Mouse (Mus musculus): ENCODE measurements around the gene Znrd1. TPM values are rescaled to one million over a fixed set of nuclear protein-coding genes. Genes with fewer than 3 reads are reported as not detected.

The Znrd1 gene
- polyA plus RNA-seq, 1 experiment from 2014 or later, result 115 TPM

GRCm38 (mm10) chr17:36966875-36967274 lies 8.5 kb upstream of the Znrd1 start:
- Histone ChIP-seq H3K36me3 (no peaks in the 10 kb centered on the region), H3K4me1 (replicated peaks) (no peaks in the 10 kb centered on the region), H3K9ac (replicated peaks) (no peak overlapping the region), H3K4me2 (no peak overlapping the region), H3K27me3 (no peaks in the 10 kb centered on the region), H3K9me3 (no peaks in the 10 kb centered on the region), H3K4me3 (replicated peaks) (no peak overlapping the region), H3K27ac (no peak overlapping the region)
- 79% methylated on average over 1 of the region's 1 CpGs for WGBS
- no peak for ATAC-seq (ENCODE audit: insufficient number of reproducible peaks, insufficient read depth, low FRiP score, low TSS enrichment, low read depth)

GRCm38 (mm10) chr17:36961125-36961524 lies 2.8 kb upstream of the Znrd1 start:
- no peak for ATAC-seq (ENCODE audit: insufficient number of reproducible peaks, insufficient read depth, low FRiP score, low TSS enrichment, low read depth)
- no peak overlapping the region for H3K27ac ChIP-seq
- H3K36me3 ChIP-seq, result peaks cover 8% of the 10 kb centered on the region
- H3K9me3 ChIP-seq, result no peaks in the 10 kb centered on the region
- H3K4me2 ChIP-seq, result no peak overlapping the region
- H3K27me3 ChIP-seq, result no peaks in the 10 kb centered on the region
- H3K4me3 ChIP-seq (replicated peaks), result no peak overlapping the region
- WGBS, result 75% methylated on average over 1 of the region's 1 CpGs
- H3K9ac ChIP-seq (replicated peaks), result no peak overlapping the region
- H3K4me1 ChIP-seq (replicated peaks), result peaks cover 14% of the 10 kb centered on the region

- peak overlapping the region; percentile 71 for H3K9ac ChIP-seq (replicated peaks)
- H3K9me3 ChIP-seq, result no peaks in the 10 kb centered on the region
- 10% methylated on average over 12 of the region's 12 CpGs for WGBS
- peak overlapping the region; percentile 56 for H3K4me3 ChIP-seq (replicated peaks)
- H3K27ac ChIP-seq, result peak overlapping the region; percentile 79
- H3K4me1 ChIP-seq (replicated peaks), result peaks cover 14% of the 10 kb centered on the region
- peaks cover 14% of the 10 kb centered on the region for H3K36me3 ChIP-seq
- ATAC-seq (ENCODE audit: insufficient number of reproducible peaks, insufficient read depth, low FRiP score, low TSS enrichment, low read depth), result no peak
- H3K4me2 ChIP-seq, result peak overlapping the region; percentile 79
- no peaks in the 10 kb centered on the region for H3K27me3 ChIP-seq
Observed at GRCm38 (mm10) chr17:36958884-36959283, 525 bp upstream of the Znrd1 start.

GRCm38 (mm10) chr17:36953062-36953461 lies 5.3 kb downstream of the Znrd1 start:
- H3K27ac ChIP-seq, result no peak overlapping the region
- 87% methylated on average over 1 of the region's 1 CpGs for WGBS
- peaks cover 33% of the 10 kb centered on the region for H3K36me3 ChIP-seq
- H3K27me3 ChIP-seq, result peaks cover 4% of the 10 kb centered on the region; the same call in 1 of the 2 replicates
- H3K4me2 ChIP-seq, result no peak overlapping the region
- ATAC-seq (ENCODE audit: insufficient number of reproducible peaks, insufficient read depth, low FRiP score, low TSS enrichment, low read depth), result no peak
- no peaks in the 10 kb centered on the region for H3K9me3 ChIP-seq
- peaks cover 11% of the 10 kb centered on the region for H3K4me1 ChIP-seq (replicated peaks)
- H3K9ac ChIP-seq (replicated peaks), result no peak overlapping the region
- H3K4me3 ChIP-seq (replicated peaks), result no peak overlapping the region

- Histone ChIP-seq H3K4me3 (replicated peaks) (no peak overlapping the region), H3K27me3 (peaks cover 5% of the 10 kb centered on the region; the same call in 1 of the 2 replicates), H3K9ac (replicated peaks) (no peak overlapping the region), H3K4me1 (replicated peaks) (peaks cover 10% of the 10 kb centered on the region), H3K4me2 (no peak overlapping the region), H3K9me3 (no peaks in the 10 kb centered on the region), H3K36me3 (peaks cover 33% of the 10 kb centered on the region), H3K27ac (no peak overlapping the region)
- no peak for ATAC-seq (ENCODE audit: insufficient number of reproducible peaks, insufficient read depth, low FRiP score, low TSS enrichment, low read depth)
- 91% methylated on average over 2 of the region's 2 CpGs for WGBS
Observed at GRCm38 (mm10) chr17:36952631-36953030, 5.7 kb downstream of the Znrd1 start.

GRCm38 (mm10) chr17:36950981-36951947 lies 7.1 kb downstream of the Znrd1 start, which contains the start of gene Ppp1r11:
Gene Ppp1r11 (minus strand): TSS chr17:36951741.
- peak; percentile 95 for ATAC-seq (ENCODE audit: insufficient number of reproducible peaks, insufficient read depth, low FRiP score, low TSS enrichment, low read depth)
- H3K9ac ChIP-seq (replicated peaks), result peak within 1 kb of the TSS; percentile 70

GRCm38 (mm10) chr17:36949265-36949664 lies 9.1 kb downstream of the Znrd1 start:
- H3K4me3 ChIP-seq (replicated peaks), result no peak overlapping the region
- H3K9ac ChIP-seq (replicated peaks), result no peak overlapping the region
- no peak overlapping the region for H3K27ac ChIP-seq
- H3K36me3 ChIP-seq, result peaks cover 22% of the 10 kb centered on the region
- WGBS, result 93% methylated on average over 8 of the region's 8 CpGs
- H3K4me1 ChIP-seq (replicated peaks), result peaks cover 7% of the 10 kb centered on the region
- no peak overlapping the region for H3K4me2 ChIP-seq
- H3K27me3 ChIP-seq, result peaks cover 37% of the 10 kb centered on the region
- no peaks in the 10 kb centered on the region for H3K9me3 ChIP-seq
- no peak for ATAC-seq (ENCODE audit: insufficient number of reproducible peaks, insufficient read depth, low FRiP score, low TSS enrichment, low read depth)

More at GRCm38 (mm10) chr17:36950981-36951947, 7.1 kb downstream of the Znrd1 start, which contains the start of gene Ppp1r11:
- peak within 1 kb of the TSS; percentile 76 for H3K4me2 ChIP-seq
- 2% methylated on average over 36 of the region's 36 CpGs for WGBS
- H3K36me3 ChIP-seq, result peaks cover 27% of the 10 kb centered on the region
- H3K4me3 ChIP-seq (replicated peaks), result peak within 1 kb of the TSS; percentile 70
- H3K9me3 ChIP-seq, result no peaks in the 10 kb centered on the region
- H3K4me1 ChIP-seq (replicated peaks), result peaks cover 6% of the 10 kb centered on the region
- 0 out of 2 replicates have a peak within 1 kb of the TSS, but pooled peaks have one; percentile 59 for H3K27ac ChIP-seq
- peaks cover 17% of the 10 kb centered on the region; the same call in 1 of the 2 replicates for H3K27me3 ChIP-seq

- WGBS, result 83% methylated on average over 1 of the region's 1 CpGs
- Histone ChIP-seq H3K4me2 (no peak overlapping the region), H3K9ac (replicated peaks) (no peak overlapping the region), H3K4me1 (replicated peaks) (peaks cover 16% of the 10 kb centered on the region), H3K36me3 (peaks cover 19% of the 10 kb centered on the region), H3K9me3 (no peaks in the 10 kb centered on the region), H3K4me3 (replicated peaks) (no peak overlapping the region), H3K27me3 (peaks cover 47% of the 10 kb centered on the region), H3K27ac (no peak overlapping the region)
- no peak for ATAC-seq (ENCODE audit: insufficient number of reproducible peaks, insufficient read depth, low FRiP score, low TSS enrichment, low read depth)
Observed at GRCm38 (mm10) chr17:36948286-36948685, 10.1 kb downstream of the Znrd1 start.

GRCm38 (mm10) chr17:36947051-36947819 lies 11.1 kb downstream of the Znrd1 start:
- no peak for ATAC-seq (ENCODE audit: insufficient number of reproducible peaks, insufficient read depth, low FRiP score, low TSS enrichment, low read depth)
- no peak overlapping the region for H3K27ac ChIP-seq
- peak overlapping the region; percentile 97 for H3K4me2 ChIP-seq
- H3K4me1 ChIP-seq (replicated peaks), result peaks cover 26% of the 10 kb centered on the region
- peak overlapping the region; percentile 69 for H3K9ac ChIP-seq (replicated peaks)
- no peaks in the 10 kb centered on the region for H3K9me3 ChIP-seq
- peak overlapping the region; percentile 49 for H3K4me3 ChIP-seq (replicated peaks)
- peaks cover 16% of the 10 kb centered on the region for H3K36me3 ChIP-seq
- 1% methylated on average over 62 of the region's 62 CpGs for WGBS
- H3K27me3 ChIP-seq, result peaks cover 57% of the 10 kb centered on the region

GRCm38 (mm10) chr17:36944121-36944775 lies 14.1 kb downstream of the Znrd1 start:
- 4% methylated on average over 9 of the region's 9 CpGs for WGBS
- no peak overlapping the region for H3K27ac ChIP-seq
- peaks cover 19% of the 10 kb centered on the region for H3K4me1 ChIP-seq (replicated peaks)
- ATAC-seq (ENCODE audit: insufficient number of reproducible peaks, insufficient read depth, low FRiP score, low TSS enrichment, low read depth), result no peak
- no peaks in the 10 kb centered on the region for H3K9me3 ChIP-seq
- H3K27me3 ChIP-seq, result peaks cover 77% of the 10 kb centered on the region
- no peak overlapping the region for H3K4me3 ChIP-seq (replicated peaks)
- no peak overlapping the region for H3K9ac ChIP-seq (replicated peaks)
- H3K36me3 ChIP-seq, result peaks cover 10% of the 10 kb centered on the region
- peak overlapping the region; percentile 86; the same call in 1 of the 2 replicates for H3K4me2 ChIP-seq

Data from limb, embryonic 12.5 days (tissue).